Mouse (Mus musculus) hindbrain, embryonic 12.5 days (tissue): ENCODE results near the gene Ltbp4. TPM values are rescaled to one million over a fixed set of nuclear protein-coding genes. Genes with fewer than 3 reads are reported as not detected.

Experiments used
- ATAC-seq: fragments of 200-750 bp; cut with Nextera tagmentation; 2 replicates; pipeline ENCODE4 v1.8.0; 2017; ENCODE audit warnings: moderate TSS enrichment; ENCODE audit not compliant: low FRiP score
- H3K27ac ChIP-seq: fragments of 300-500 bp; sonication (generic); 2 replicates; pipeline ENCODE4 v1.5.1; 2016; ENCODE audit warnings: mild to moderate bottlenecking
- H3K27me3 ChIP-seq: fragments of 300-500 bp; sonication (generic); 2 replicates; pipeline ENCODE4 v1.6.1; 2016; ENCODE audit warnings: mild to moderate bottlenecking
- H3K36me3 ChIP-seq: fragments of 300-500 bp; sonication (generic); 2 replicates; pipeline ENCODE4 v1.6.1; 2016; ENCODE audit warnings: mild to moderate bottlenecking
- H3K4me1 ChIP-seq: fragments of 300-500 bp; sonication (generic); 2 replicates; pipeline ENCODE4 v1.6.1; 2016
- H3K4me2 ChIP-seq: fragments of 300-500 bp; sonication (generic); replicated peaks from 2 replicates; pipeline ENCODE4 v1.6.1; 2016; ENCODE audit warnings: mild to moderate bottlenecking
- H3K4me3 ChIP-seq: fragments of 300-500 bp; sonication (generic); 2 replicates; pipeline ENCODE4 v1.5.1; 2016; ENCODE audit warnings: mild to moderate bottlenecking
- H3K9ac ChIP-seq: fragments of 300-500 bp; sonication (generic); 2 replicates; pipeline ENCODE4 v1.6.1; 2016; ENCODE audit warnings: mild to moderate bottlenecking, moderate library complexity
- H3K9me3 ChIP-seq: fragments of 300-500 bp; sonication (generic); replicated peaks from 2 replicates; pipeline ENCODE4 v1.6.1; 2016; ENCODE audit warnings: mild to moderate bottlenecking
- WGBS: fragments of 180-500 bp; shearing (Covaris S2); methylation state at CpG from one replicate; pipeline ENCODE4 v1.1.7; 2016; 5-methylcytosine and 5-hydroxymethylcytosine counted together
- polyA plus RNA-seq: library from polyadenylated mRNA; unstranded; fragments of >200 nt; fragmentation: Nextera tagmentation; extraction: Ambion mirVana; gene quantifications from 2 replicates; pipeline ENCODE4 v1.2.1, GENCODE M21; 2016

Gene Ltbp4
- polyA plus RNA-seq, 1 experiment from 2014 or later, result 8.7 TPM

GRCm38 (mm10) chr7:27366082-27366844, 28.8 kb upstream of the Ltbp4 start:
- Histone ChIP-seq H3K9ac (no peak overlapping the region), H3K4me1 (0 out of 2 replicates have a peak, but pooled peaks cover 4% of the 10 kb centered on the region), H3K36me3 (no peaks in the 10 kb centered on the region), H3K9me3 (peaks cover 4% of the 10 kb centered on the region), H3K4me3 (no peak overlapping the region), H3K4me2 (no peak overlapping the region), H3K27ac (no peak overlapping the region), H3K27me3 (peaks cover 90% of the 10 kb centered on the region)
- ATAC-seq, result no peak
- 44% methylated on average over 21 of the region's 21 CpGs for WGBS

- Histone ChIP-seq H3K9me3 (no peaks in the 10 kb centered on the region; the same call in 1 of the 2 replicates), H3K27ac (no peak overlapping the region), H3K4me3 (0 out of 2 replicates have a peak overlapping the region, but pooled peaks have one; percentile 1), H3K4me2 (0 out of 2 replicates have a peak overlapping the region, but pooled peaks have one; percentile 4), H3K27me3 (peaks cover 75% of the 10 kb centered on the region), H3K36me3 (no peaks in the 10 kb centered on the region), H3K9ac (no peak overlapping the region), H3K4me1 (0 out of 2 replicates have a peak, but pooled peaks cover 4% of the 10 kb centered on the region)
- ATAC-seq, result no peak
- 2% methylated on average over 29 of the region's 29 CpGs for WGBS
Measured at GRCm38 (mm10) chr7:27364379-27364778, 26.9 kb upstream of the Ltbp4 start.

- H3K4me3 ChIP-seq, result peak overlapping the region; percentile 50
- under 1% methylated on average over 52 of the region's 52 CpGs for WGBS
- H3K27ac ChIP-seq, result no peak overlapping the region
- H3K4me2 ChIP-seq, result peak overlapping the region; percentile 64
- H3K4me1 ChIP-seq, result peaks cover 3% of the 10 kb centered on the region; the same call in 1 of the 2 replicates
- peak overlapping the region; percentile 67 for H3K9ac ChIP-seq
- no peaks in the 10 kb centered on the region for H3K36me3 ChIP-seq
- H3K27me3 ChIP-seq, result peaks cover 68% of the 10 kb centered on the region
- H3K9me3 ChIP-seq, result no peaks in the 10 kb centered on the region; the same call in 1 of the 2 replicates
- ATAC-seq, result peak; percentile 94
Measured at GRCm38 (mm10) chr7:27361283-27361946, 23.9 kb upstream of the Ltbp4 start.

- H3K27ac ChIP-seq, result no peak overlapping the region
- H3K27me3 ChIP-seq, result peaks cover 62% of the 10 kb centered on the region
- H3K9me3 ChIP-seq, result no peaks in the 10 kb centered on the region; the same call in 1 of the 2 replicates
- peaks cover 6% of the 10 kb centered on the region; the same call in 1 of the 2 replicates for H3K4me1 ChIP-seq
- no peaks in the 10 kb centered on the region for H3K36me3 ChIP-seq
- no peak for ATAC-seq
- peak overlapping the region; percentile 64 for H3K4me2 ChIP-seq
- peak overlapping the region; percentile 50 for H3K4me3 ChIP-seq
- H3K9ac ChIP-seq, result no peak overlapping the region
- WGBS, result 57% methylated on average over 6 of the region's 6 CpGs
Measured at GRCm38 (mm10) chr7:27360749-27361148, 23.3 kb upstream of the Ltbp4 start.

- no peak overlapping the region for H3K4me2 ChIP-seq
- peaks cover 6% of the 10 kb centered on the region for H3K4me1 ChIP-seq
- no peak for ATAC-seq
- H3K27ac ChIP-seq, result no peak overlapping the region
- 83% methylated on average over 9 of the region's 9 CpGs for WGBS
- H3K9ac ChIP-seq, result no peak overlapping the region
- H3K27me3 ChIP-seq, result peaks cover 53% of the 10 kb centered on the region
- H3K36me3 ChIP-seq, result no peaks in the 10 kb centered on the region
- H3K9me3 ChIP-seq, result no peaks in the 10 kb centered on the region; the same call in 1 of the 2 replicates
- H3K4me3 ChIP-seq, result no peak overlapping the region
Measured at GRCm38 (mm10) chr7:27359706-27360358, 22.3 kb upstream of the Ltbp4 start.

- no peak overlapping the region for H3K27ac ChIP-seq
- no peaks in the 10 kb centered on the region for H3K36me3 ChIP-seq
- no peak overlapping the region for H3K4me2 ChIP-seq
- H3K4me3 ChIP-seq, result no peak overlapping the region
- WGBS, result 77% methylated on average over 2 of the region's 2 CpGs
- H3K9ac ChIP-seq, result no peak overlapping the region
- H3K27me3 ChIP-seq, result peaks cover 47% of the 10 kb centered on the region
- H3K9me3 ChIP-seq, result no peaks in the 10 kb centered on the region; the same call in 1 of the 2 replicates
- H3K4me1 ChIP-seq, result peaks cover 13% of the 10 kb centered on the region
- ATAC-seq, result no peak
Measured at GRCm38 (mm10) chr7:27359162-27359561, 21.7 kb upstream of the Ltbp4 start.

GRCm38 (mm10) chr7:27357595-27357978, 20.1 kb upstream of the Ltbp4 start:
- H3K36me3 ChIP-seq, result peaks cover 10% of the 10 kb centered on the region; the same call in 1 of the 2 replicates
- peaks cover 15% of the 10 kb centered on the region for H3K4me1 ChIP-seq
- peaks cover 32% of the 10 kb centered on the region for H3K27me3 ChIP-seq
- no peak overlapping the region for H3K4me3 ChIP-seq
- no peaks in the 10 kb centered on the region; the same call in 1 of the 2 replicates for H3K9me3 ChIP-seq
- ATAC-seq, result no peak
- H3K9ac ChIP-seq, result no peak overlapping the region
- WGBS, result 23% methylated on average over 3 of the region's 3 CpGs
- H3K27ac ChIP-seq, result 0 out of 2 replicates have a peak overlapping the region, but pooled peaks have one; percentile 23
- H3K4me2 ChIP-seq, result no peak overlapping the region

- Histone ChIP-seq H3K4me1 (peaks cover 15% of the 10 kb centered on the region), H3K9me3 (no peaks in the 10 kb centered on the region; the same call in 1 of the 2 replicates), H3K4me2 (peak within 1 kb of the TSS; percentile 68), H3K36me3 (peaks cover 15% of the 10 kb centered on the region; the same call in 1 of the 2 replicates), H3K27ac (0 out of 2 replicates have a peak within 1 kb of the TSS, but pooled peaks have one; percentile 23), H3K27me3 (peaks cover 28% of the 10 kb centered on the region), H3K9ac (peak within 1 kb of the TSS; percentile 32), H3K4me3 (peak within 1 kb of the TSS; percentile 69)
- ATAC-seq, result no peak
- WGBS, result 7% methylated on average over 27 of the region's 27 CpGs
Measured at GRCm38 (mm10) chr7:27356861-27357594, 19.5 kb upstream of the Ltbp4 start, which contains the start of gene Gm20479. Gm20479 (minus strand) TSS chr7:27357419.

- WGBS, result 2% methylated on average over 16 of the region's 16 CpGs
- ATAC-seq, result peak; percentile 60
Measured at GRCm38 (mm10) chr7:27356248-27356647, 18.8 kb upstream of the Ltbp4 start.

GRCm38 (mm10) chr7:27355745-27356240, 18.3 kb upstream of the Ltbp4 start, which contains the start of gene Shkbp1:
Shkbp1 (minus strand) TSS chr7:27356019.
- peaks cover 15% of the 10 kb centered on the region for H3K4me1 ChIP-seq
- H3K27ac ChIP-seq, result peak within 1 kb of the TSS; percentile 36; the same call in 1 of the 2 replicates
- H3K9ac ChIP-seq, result peak within 1 kb of the TSS; percentile 68
- H3K4me2 ChIP-seq, result peak within 1 kb of the TSS; percentile 68
- H3K27me3 ChIP-seq, result peaks cover 27% of the 10 kb centered on the region
- peaks cover 23% of the 10 kb centered on the region for H3K36me3 ChIP-seq
- peak; percentile 95 for ATAC-seq
- H3K9me3 ChIP-seq, result no peaks in the 10 kb centered on the region; the same call in 1 of the 2 replicates
- under 1% methylated on average over 34 of the region's 34 CpGs for WGBS
- H3K4me3 ChIP-seq, result peak within 1 kb of the TSS; percentile 69

More at GRCm38 (mm10) chr7:27356248-27356647, 18.8 kb upstream of the Ltbp4 start:
- peaks cover 21% of the 10 kb centered on the region for H3K36me3 ChIP-seq
- H3K9ac ChIP-seq, result peak overlapping the region; percentile 2; the same call in 1 of the 2 replicates
- no peaks in the 10 kb centered on the region; the same call in 1 of the 2 replicates for H3K9me3 ChIP-seq
- H3K4me1 ChIP-seq, result peaks cover 15% of the 10 kb centered on the region
- no peak overlapping the region for H3K27ac ChIP-seq
- H3K27me3 ChIP-seq, result peaks cover 27% of the 10 kb centered on the region
- peak overlapping the region; percentile 68 for H3K4me2 ChIP-seq
- H3K4me3 ChIP-seq, result peak overlapping the region; percentile 69

- WGBS, result 6% methylated on average over 14 of the region's 14 CpGs
- peak; percentile 4 for ATAC-seq
- peak overlapping the region; percentile 68 for H3K4me2 ChIP-seq
- peaks cover 27% of the 10 kb centered on the region for H3K27me3 ChIP-seq
- peak overlapping the region; percentile 69 for H3K4me3 ChIP-seq
- peaks cover 28% of the 10 kb centered on the region for H3K36me3 ChIP-seq
- H3K4me1 ChIP-seq, result peaks cover 15% of the 10 kb centered on the region
- H3K9ac ChIP-seq, result peak overlapping the region; percentile 68
- no peak overlapping the region for H3K27ac ChIP-seq
- no peaks in the 10 kb centered on the region; the same call in 1 of the 2 replicates for H3K9me3 ChIP-seq
Measured at GRCm38 (mm10) chr7:27355261-27355660, 17.8 kb upstream of the Ltbp4 start.
